Mouse (Mus musculus) E14TG2a.4 (cell line): Measurements from ENCODE around the gene Map3k6.

Source experiments
- CTCF ChIP-seq: conservative IDR thresholded peaks from 2 replicates; pipeline ENCODE4 v1.5.1; 2014; ENCODE audit warnings: low read length
- NANOG ChIP-seq: IDR thresholded peaks from 2 replicates; pipeline ENCODE4 v1.6.1; 2014; ENCODE audit warnings: borderline replicate concordance, low read length, mixed read lengths

- TF ChIP-seq CTCF (no peak), NANOG (no peak)
Observed at GRCm38 (mm10) chr4:133277104-133278026, 36.7 kb downstream of the Map3k6 start, which contains the start of gene Tmem222.
